Mouse (Mus musculus) lung, adult 2 months (tissue): ENCODE data around the gene Hip1.

ENCODE experiments used
- CTCF ChIP-seq: fragments of 200-500 bp; IDR thresholded peaks from 2 replicates; pipeline ENCODE4 v1.5.1; 2011; ENCODE audit warnings: mild to moderate bottlenecking, low read length, control low read depth; ENCODE audit not compliant: insufficient read depth
- POLR2A ChIP-seq: fragments of 200-500 bp; IDR thresholded peaks from 2 replicates; pipeline ENCODE4 v1.6.1; 2011; ENCODE audit warnings: low read depth, mild to moderate bottlenecking, control low read depth, low read length, borderline replicate concordance; ENCODE audit errors: extremely low read depth

DNA sequence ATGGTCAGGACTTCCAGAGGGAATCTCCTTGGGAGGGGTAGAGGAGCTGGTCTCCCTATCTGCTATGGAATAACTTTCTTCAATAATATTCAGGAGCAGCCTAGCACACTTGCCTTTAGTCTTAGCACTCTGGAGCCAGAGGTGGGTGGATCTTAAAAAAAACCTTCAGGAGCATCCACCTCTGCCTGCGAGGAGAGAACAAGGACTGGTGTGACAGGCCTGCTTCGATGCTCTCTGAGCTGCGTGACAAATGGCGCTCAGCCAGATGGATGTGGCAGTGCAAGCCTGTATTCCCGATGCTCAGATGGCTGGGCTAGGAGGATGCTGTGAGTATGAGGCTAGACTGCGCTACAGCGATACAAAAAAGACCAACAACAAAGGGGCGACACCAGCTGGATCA lies 93.8 kb downstream of the Hip1 start:
- no peak for TF ChIP-seq CTCF
- TF ChIP-seq POLR2A, result no peak
